Mouse (Mus musculus): ENCODE data around the gene Mrc1.

The Mrc1 gene

GRCm38 (mm10) chr2:14244668-14245067, 15.5 kb downstream of the Mrc1 start:
- no peak for DNase-seq (ENCODE audit: low spot score)

- DNase-seq (ENCODE audit: low spot score), result no peak
Measured at GRCm38 (mm10) chr2:14249839-14250564, 20.8 kb downstream of the Mrc1 start.

- DNase-seq (ENCODE audit: low spot score), result no peak
Measured at GRCm38 (mm10) chr2:14251938-14252337, 22.7 kb downstream of the Mrc1 start.

- DNase-seq (ENCODE audit: low spot score), result no peak
Measured at GRCm38 (mm10) chr2:14258345-14258850, 29.2 kb downstream of the Mrc1 start.

GRCm38 (mm10) chr2:14262090-14262489, 32.9 kb downstream of the Mrc1 start:
- DNase-seq (ENCODE audit: low spot score), result no peak

- DNase-seq (ENCODE audit: low spot score), result no peak
Measured at GRCm38 (mm10) chr2:14269160-14269559, 40.0 kb downstream of the Mrc1 start.

GRCm38 (mm10) chr2:14272088-14272487, 42.9 kb downstream of the Mrc1 start:
- DNase-seq (ENCODE audit: low spot score), result no peak

GRCm38 (mm10) chr2:14275796-14276195, 46.6 kb downstream of the Mrc1 start:
- DNase-seq (ENCODE audit: low spot score), result no peak

- DNase-seq (ENCODE audit: low spot score), result no peak
Measured at GRCm38 (mm10) chr2:14279256-14279655, 50.1 kb downstream of the Mrc1 start.

- no peak for DNase-seq (ENCODE audit: low spot score)
Measured at GRCm38 (mm10) chr2:14279795-14280194, 50.6 kb downstream of the Mrc1 start.

GRCm38 (mm10) chr2:14295334-14295733, 66.1 kb downstream of the Mrc1 start:
- DNase-seq (ENCODE audit: low spot score), result peak; percentile 68

- DNase-seq (ENCODE audit: low spot score), result no peak
Measured at GRCm38 (mm10) chr2:14312505-14313380, 83.6 kb downstream of the Mrc1 start.

GRCm38 (mm10) chr2:14315113-14315512, 85.9 kb downstream of the Mrc1 start:
- no peak for DNase-seq (ENCODE audit: low spot score)

GRCm38 (mm10) chr2:14341652-14342308, 112.6 kb downstream of the Mrc1 start:
- DNase-seq (ENCODE audit: low spot score), result no peak

- no peak for DNase-seq (ENCODE audit: low spot score)
Measured at GRCm38 (mm10) chr2:14342309-14342839, 113.2 kb downstream of the Mrc1 start.

Measured in MN1 (cell line).